Mouse (Mus musculus): ENCODE measurements around the gene Birc5.

Gene Birc5

GRCm38 (mm10) chr11:117823411-117823810, 25.6 kb upstream of the Birc5 start:
- TF ChIP-seq GATA4 (IDR thresholded peaks at IDR 0.05; ENCODE audit: insufficient replicate concordance, low read length): no peak

- no peak for TF ChIP-seq GATA4 (IDR thresholded peaks at IDR 0.05; ENCODE audit: insufficient replicate concordance, low read length)
These were observed 24.7 kb upstream of the Birc5 start for GRCm38 (mm10) chr11:117824060-117824969.

- TF ChIP-seq GATA4 (IDR thresholded peaks at IDR 0.05; ENCODE audit: insufficient replicate concordance, low read length): no peak
These were observed 23.5 kb upstream of the Birc5 start, which contains the start of the genes Afmid and Tk1 for GRCm38 (mm10) chr11:117825333-117826101. Gene Afmid (plus strand): TSS chr11:117825924. Gene Tk1 (minus strand): TSS chr11:117826092.

GRCm38 (mm10) chr11:117826164-117826563, 22.9 kb upstream of the Birc5 start:
- no peak for TF ChIP-seq GATA4 (IDR thresholded peaks at IDR 0.05; ENCODE audit: insufficient replicate concordance, low read length)

- TF ChIP-seq GATA4 (IDR thresholded peaks at IDR 0.05; ENCODE audit: insufficient replicate concordance, low read length): no peak
These were observed 22.1 kb upstream of the Birc5 start for GRCm38 (mm10) chr11:117826916-117827315.

GRCm38 (mm10) chr11:117827386-117827785, 21.7 kb upstream of the Birc5 start:
- TF ChIP-seq GATA4 (IDR thresholded peaks at IDR 0.05; ENCODE audit: insufficient replicate concordance, low read length): no peak

GRCm38 (mm10) chr11:117828149-117828887, 20.7 kb upstream of the Birc5 start:
- no peak for TF ChIP-seq GATA4 (IDR thresholded peaks at IDR 0.05; ENCODE audit: insufficient replicate concordance, low read length)

- TF ChIP-seq GATA4 (IDR thresholded peaks at IDR 0.05; ENCODE audit: insufficient replicate concordance, low read length): peak; percentile 82
These were observed 20.0 kb upstream of the Birc5 start for GRCm38 (mm10) chr11:117828888-117829604.

GRCm38 (mm10) chr11:117829671-117830215, 19.3 kb upstream of the Birc5 start:
- no peak for TF ChIP-seq GATA4 (IDR thresholded peaks at IDR 0.05; ENCODE audit: insufficient replicate concordance, low read length)

GRCm38 (mm10) chr11:117830401-117830800, 18.6 kb upstream of the Birc5 start:
- TF ChIP-seq GATA4 (IDR thresholded peaks at IDR 0.05; ENCODE audit: insufficient replicate concordance, low read length): no peak

- no peak for TF ChIP-seq GATA4 (IDR thresholded peaks at IDR 0.05; ENCODE audit: insufficient replicate concordance, low read length)
These were observed 16.7 kb upstream of the Birc5 start for GRCm38 (mm10) chr11:117832086-117832969.

- 0 out of 2 replicates have a peak, but pooled peaks have one; percentile 7 for TF ChIP-seq GATA4 (IDR thresholded peaks at IDR 0.05; ENCODE audit: insufficient replicate concordance, low read length)
These were observed 15.0 kb upstream of the Birc5 start for GRCm38 (mm10) chr11:117834086-117834485.

- no peak for TF ChIP-seq GATA4 (IDR thresholded peaks at IDR 0.05; ENCODE audit: insufficient replicate concordance, low read length)
These were observed 12.7 kb upstream of the Birc5 start for GRCm38 (mm10) chr11:117836306-117836705.

Data from liver, adult (tissue).